Mouse (Mus musculus) limb, embryonic 15.5 days (tissue): ENCODE data around the gene Hbb-y. TPM values are rescaled to one million over a fixed set of nuclear protein-coding genes. Genes with fewer than 3 reads are reported as not detected.
"Not testable (repeated sequence)": the region's sequence is repeated elsewhere in the genome, so short reads cannot be mapped to it uniquely, and the experiment has no call there.

Experiments
- ATAC-seq: fragments of 200-750 bp; cut with Nextera tagmentation; 2 replicates; pipeline ENCODE4 v1.8.0; 2017; ENCODE audit warnings: low read depth, moderate TSS enrichment; ENCODE audit not compliant: insufficient number of reproducible peaks, low FRiP score, low TSS enrichment
- H3K27ac ChIP-seq: fragments of 300-500 bp; sonication (generic); 2 replicates; pipeline ENCODE4 v1.5.1; 2015; ENCODE audit warnings: moderate library complexity, mild to moderate bottlenecking, inconsistent platforms
- H3K27me3 ChIP-seq: fragments of 300-500 bp; sonication (generic); 2 replicates; pipeline ENCODE4 v1.6.1; 2015; ENCODE audit warnings: inconsistent platforms
- H3K36me3 ChIP-seq: fragments of 300-500 bp; sonication (generic); 2 replicates; pipeline ENCODE4 v1.6.1; 2015; ENCODE audit warnings: inconsistent platforms
- H3K4me1 ChIP-seq: fragments of 300-500 bp; sonication (generic); 2 replicates; pipeline ENCODE4 v1.6.1; 2015; ENCODE audit warnings: inconsistent platforms
- H3K4me2 ChIP-seq: fragments of 300-500 bp; sonication (generic); 2 replicates; pipeline ENCODE4 v1.6.1; 2015; ENCODE audit warnings: mild to moderate bottlenecking, inconsistent platforms
- H3K4me3 ChIP-seq: fragments of 300-500 bp; sonication (generic); 2 replicates; pipeline ENCODE4 v1.5.1; 2015; ENCODE audit warnings: mild to moderate bottlenecking, inconsistent platforms
- H3K9ac ChIP-seq: fragments of 300-500 bp; sonication (generic); 2 replicates; pipeline ENCODE4 v1.6.1; 2015; ENCODE audit warnings: inconsistent platforms
- H3K9me3 ChIP-seq: fragments of 300-500 bp; sonication (generic); 2 replicates; pipeline ENCODE4 v1.6.1; 2016; ENCODE audit warnings: inconsistent platforms
- WGBS: fragments of 180-500 bp; shearing (Covaris S2); methylation state at CpG from one replicate; pipeline ENCODE4 v1.1.7; 2015; 5-methylcytosine and 5-hydroxymethylcytosine counted together
- polyA plus RNA-seq: library from polyadenylated mRNA; unstranded; fragments of >200 nt; fragmentation: Nextera tagmentation; extraction: Ambion mirVana; gene quantifications from 2 replicates; pipeline ENCODE4 v1.2.1, GENCODE M21; 2015

Hbb-y gene
- polyA plus RNA-seq, 1 experiment from 2014 or later, result 533 TPM

DNA sequence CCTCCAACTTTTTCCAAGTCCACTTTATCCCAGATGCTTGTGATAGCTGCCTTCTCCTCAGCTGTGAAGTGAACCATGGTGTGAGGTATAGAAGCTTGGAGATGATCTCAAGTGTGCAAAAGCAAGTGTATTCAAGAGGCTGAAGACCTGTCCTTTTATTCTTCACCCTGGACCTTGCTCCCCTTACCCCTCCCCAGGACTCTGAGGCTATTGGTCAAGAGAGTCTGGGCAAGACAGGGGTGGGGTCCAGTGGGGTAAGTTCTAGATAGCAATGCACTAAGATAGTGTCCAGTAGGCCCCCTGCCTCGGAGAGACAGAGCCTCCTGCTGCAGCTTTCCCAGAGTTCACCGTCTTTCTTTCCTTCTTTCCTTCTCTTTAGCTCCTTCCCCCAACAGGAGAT lies 10.0 kb downstream of the Hbb-y start, which contains the start of gene Hbb-bh1:
Gene Hbb-bh1 (minus strand): TSS at position 131 of the 400 bp plus-strand sequence.
- WGBS, result 88% methylated on average over 2 of the region's 2 CpGs
- Histone ChIP-seq H3K27ac (no peak within 1 kb of the TSS), H3K9me3 (no peaks in the 10 kb centered on the region), H3K4me1 (no peaks in the 10 kb centered on the region), H3K9ac (no peak within 1 kb of the TSS), H3K27me3 (no peaks in the 10 kb centered on the region), H3K4me3 (no peak within 1 kb of the TSS), H3K36me3 (no peaks in the 10 kb centered on the region), H3K4me2 (no peak within 1 kb of the TSS)
- no peak for ATAC-seq

DNA sequence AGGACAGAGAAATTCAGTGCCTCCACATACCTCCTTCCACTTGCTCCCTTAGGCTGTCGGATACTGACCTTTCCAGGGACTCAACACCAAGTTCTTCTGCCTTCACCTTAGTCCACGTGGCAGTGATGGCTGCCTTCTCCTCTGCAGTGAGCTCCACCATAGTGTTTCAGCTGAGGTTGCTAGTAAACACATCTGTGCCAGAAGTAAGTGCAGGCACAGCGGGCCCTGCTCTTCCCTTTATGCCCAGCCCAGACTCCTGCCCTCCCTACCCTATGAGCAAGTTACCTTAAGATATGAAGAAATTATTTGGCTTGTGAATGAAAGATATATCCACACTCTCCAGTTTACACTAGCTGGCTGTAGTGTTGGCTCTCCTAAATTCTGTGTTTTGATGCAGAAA lies 12.7 kb downstream of the Hbb-y start, which contains the start of gene Hbb-bh2:
Gene Hbb-bh2 (minus strand): TSS at position 253 of the 400 bp plus-strand sequence.
- no peaks in the 10 kb centered on the region for H3K9me3 ChIP-seq
- 69% methylated on average over 3 of the region's 3 CpGs for WGBS

DNA sequence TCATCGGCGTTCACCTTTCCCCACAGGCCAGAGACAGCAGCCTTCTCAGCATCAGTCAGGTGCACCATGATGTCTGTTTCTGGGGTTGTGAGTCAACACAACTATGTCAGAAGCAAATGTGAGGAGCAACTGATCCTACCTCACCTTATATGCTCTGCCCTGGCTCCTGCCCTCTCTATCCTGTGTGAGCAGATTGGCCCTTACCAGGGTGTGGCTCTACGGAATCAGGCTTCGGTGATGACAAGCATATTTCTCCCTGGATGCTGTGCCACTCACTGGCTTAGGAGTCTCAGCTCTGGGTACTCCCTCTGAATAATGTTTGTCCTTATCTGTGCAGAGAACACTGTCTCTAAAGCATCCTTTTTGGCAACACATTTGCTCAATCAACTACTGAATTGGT lies 25.2 kb downstream of the Hbb-y start, which contains the start of gene Hbb-bs:
Gene Hbb-bs (minus strand): TSS at position 289 of the 400 bp plus-strand sequence.
- Histone ChIP-seq H3K36me3 (no peaks in the 10 kb centered on the region), H3K27ac (no peak within 1 kb of the TSS), H3K9ac (no peak within 1 kb of the TSS), H3K4me2 (no peak within 1 kb of the TSS), H3K4me3 (no peak within 1 kb of the TSS), H3K4me1 (no peaks in the 10 kb centered on the region), H3K27me3 (no peaks in the 10 kb centered on the region), H3K9me3 (no peaks in the 10 kb centered on the region)
- no peak for ATAC-seq
- 89% methylated on average over 4 of the region's 4 CpGs for WGBS

More for the DNA sequence above, 12.7 kb downstream of the Hbb-y start, which contains the start of gene Hbb-bh2:
- ATAC-seq, result no peak
- no peak within 1 kb of the TSS for H3K4me2 ChIP-seq
- H3K36me3 ChIP-seq, result no peaks in the 10 kb centered on the region
- no peaks in the 10 kb centered on the region for H3K4me1 ChIP-seq
- H3K27ac ChIP-seq, result no peak within 1 kb of the TSS
- H3K4me3 ChIP-seq, result no peak within 1 kb of the TSS
- no peak within 1 kb of the TSS for H3K9ac ChIP-seq
- no peaks in the 10 kb centered on the region for H3K27me3 ChIP-seq

DNA sequence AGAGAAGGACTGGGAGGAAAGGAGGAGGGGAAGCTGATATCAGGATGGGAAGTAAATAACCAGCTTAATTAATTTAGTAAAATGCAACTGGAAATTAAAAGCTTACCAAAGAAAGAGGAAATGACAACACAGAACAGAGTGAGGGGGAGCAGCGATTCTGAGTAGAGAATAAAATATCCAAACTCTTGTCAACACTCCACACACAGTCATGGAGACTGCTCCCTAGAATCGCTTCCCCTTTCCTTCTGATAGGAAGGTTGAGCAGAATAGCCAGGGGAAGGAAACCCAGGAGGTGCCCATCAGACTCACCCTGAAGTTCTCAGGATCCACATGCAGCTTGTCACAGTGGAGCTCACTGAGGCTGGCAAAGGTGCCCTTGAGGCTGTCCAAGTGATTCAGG lies 25.9 kb downstream of the Hbb-y start:
- not testable (repeated sequence) for H3K4me3 ChIP-seq, H3K4me1 ChIP-seq, H3K9ac ChIP-seq, H3K4me2 ChIP-seq, H3K9me3 ChIP-seq, H3K27me3 ChIP-seq, H3K27ac ChIP-seq, H3K36me3 ChIP-seq, ATAC-seq
- WGBS, result no CpG with 5 or more reads among the region's 2 CpGs

DNA sequence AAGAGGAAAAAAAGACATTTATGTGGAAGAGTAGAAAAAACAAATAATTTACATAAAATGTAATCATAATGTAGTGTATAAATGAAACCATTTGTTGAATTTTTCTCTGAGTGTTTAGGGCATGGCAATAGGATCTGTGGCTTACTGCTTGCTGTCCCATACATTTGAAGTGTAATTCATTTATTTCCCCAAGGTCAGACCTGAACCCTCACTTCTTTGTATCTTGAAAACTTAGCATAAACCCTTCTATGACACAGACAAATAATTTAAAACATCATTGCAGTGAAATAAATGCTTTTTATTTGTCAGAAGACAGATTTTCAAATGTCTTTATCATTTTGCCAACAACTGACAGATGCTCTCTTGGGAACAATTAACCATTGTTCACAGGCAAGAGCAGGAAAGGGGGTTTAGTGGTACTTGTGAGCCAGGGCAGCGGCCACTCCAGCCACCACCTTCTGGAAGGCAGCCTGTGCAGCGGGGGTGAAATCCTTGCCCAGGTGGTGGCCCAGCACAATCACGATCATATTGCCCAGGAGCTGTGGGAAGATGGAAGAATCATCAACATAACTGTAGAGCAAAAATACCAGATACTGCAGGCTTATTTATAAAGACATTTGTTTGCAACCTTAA lies 26.6 kb downstream of the Hbb-y start:
- Histone ChIP-seq H3K9me3 (no peaks in the 10 kb centered on the region), H3K27ac (no peak overlapping the region), H3K4me3 (no peak overlapping the region), H3K9ac (no peak overlapping the region), H3K4me2 (no peak overlapping the region), H3K27me3 (no peaks in the 10 kb centered on the region), H3K36me3 (no peaks in the 10 kb centered on the region), H3K4me1 (no peaks in the 10 kb centered on the region)
- ATAC-seq, result no peak
- 61% methylated on average over 3 of the region's 3 CpGs for WGBS

DNA sequence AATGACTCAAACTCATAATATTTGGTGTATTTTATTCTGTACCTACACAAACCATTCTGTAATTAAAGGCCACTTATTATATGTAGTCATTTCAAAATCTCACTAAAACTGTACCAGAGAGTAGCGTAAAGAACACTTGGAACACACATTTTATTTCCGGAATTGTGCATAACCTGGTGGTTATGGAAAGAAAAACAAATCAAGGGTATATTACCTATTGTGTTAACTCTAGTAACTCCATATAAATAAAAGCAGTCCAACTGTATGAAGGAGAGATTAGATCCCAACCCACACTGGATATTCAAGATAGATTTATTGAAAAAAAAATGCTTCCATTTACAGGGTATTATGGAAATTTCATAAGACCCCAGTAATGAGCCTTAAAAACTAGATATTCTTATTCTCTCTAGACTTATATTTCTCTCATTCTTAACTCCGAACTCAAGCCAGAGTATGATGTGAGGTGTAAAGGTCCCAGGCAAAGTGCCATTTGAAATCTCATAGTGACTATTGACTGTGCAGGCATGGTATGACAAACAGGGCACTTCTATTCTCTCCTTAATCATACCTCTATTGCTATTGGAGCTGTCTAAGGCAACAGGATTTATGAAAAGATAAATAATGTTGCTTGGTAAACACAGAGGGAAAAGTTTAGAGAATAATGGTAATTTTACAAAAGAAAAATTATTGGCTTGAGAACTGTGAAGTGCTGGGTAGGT lies 27.3 kb downstream of the Hbb-y start:
- Histone ChIP-seq H3K9me3 (no peaks in the 10 kb centered on the region), H3K27ac (no peak overlapping the region), H3K4me3 (no peak overlapping the region), H3K36me3 (no peaks in the 10 kb centered on the region), H3K4me2 (no peak overlapping the region), H3K27me3 (no peaks in the 10 kb centered on the region), H3K9ac (no peak overlapping the region), H3K4me1 (no peaks in the 10 kb centered on the region)
- no peak for ATAC-seq
- WGBS, result 91% methylated on average over 3 of the region's 3 CpGs

DNA sequence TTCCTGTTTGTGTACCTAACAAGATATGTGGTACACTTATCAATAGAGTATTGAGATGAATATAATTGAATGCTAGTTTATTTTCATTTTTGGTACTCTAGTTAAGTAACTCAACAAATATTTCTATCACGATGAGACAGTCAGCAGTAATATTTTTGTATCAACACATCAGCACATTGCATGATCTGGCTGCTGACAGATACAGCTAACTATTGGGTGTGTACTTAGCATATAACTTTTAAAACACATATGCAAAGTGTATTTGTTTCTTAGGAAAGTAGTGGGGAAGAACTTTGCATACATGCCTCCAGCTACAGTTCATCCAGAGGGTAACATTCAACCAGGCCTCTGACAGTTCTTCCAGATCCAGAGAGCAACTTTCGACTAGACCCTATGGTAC lies 28.4 kb downstream of the Hbb-y start:
- Histone ChIP-seq H3K4me2 (no peak overlapping the region), H3K9ac (no peak overlapping the region), H3K27ac (no peak overlapping the region), H3K36me3 (no peaks in the 10 kb centered on the region), H3K4me1 (no peaks in the 10 kb centered on the region), H3K9me3 (no peaks in the 10 kb centered on the region), H3K4me3 (no peak overlapping the region), H3K27me3 (no peaks in the 10 kb centered on the region)
- no peak for ATAC-seq
- WGBS, result 81% methylated on average over 2 of the region's 2 CpGs

DNA sequence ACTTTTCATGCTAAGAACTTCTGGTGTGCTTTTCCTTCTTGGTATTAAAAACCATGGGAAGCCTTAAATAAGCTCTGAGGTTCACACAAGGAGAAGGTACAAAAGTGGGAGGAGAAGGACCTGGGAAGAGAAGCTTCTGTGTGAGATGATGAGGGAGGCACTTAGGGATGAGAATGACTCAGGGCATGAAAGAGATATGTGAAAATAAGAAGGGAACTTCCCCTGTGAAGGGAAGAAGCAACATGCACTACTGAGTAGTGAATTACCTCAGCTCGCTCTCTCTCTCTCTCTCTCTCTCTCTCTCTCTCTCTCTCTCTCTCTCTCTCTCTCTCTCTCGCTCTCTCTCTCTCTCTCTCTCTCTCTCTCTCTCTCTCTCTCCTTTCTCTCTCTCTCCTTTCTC lies 37.9 kb downstream of the Hbb-y start:
- H3K9me3 ChIP-seq, result not testable (repeated sequence)
- 57% methylated on average over 1 of the region's 2 CpGs for WGBS

DNA sequence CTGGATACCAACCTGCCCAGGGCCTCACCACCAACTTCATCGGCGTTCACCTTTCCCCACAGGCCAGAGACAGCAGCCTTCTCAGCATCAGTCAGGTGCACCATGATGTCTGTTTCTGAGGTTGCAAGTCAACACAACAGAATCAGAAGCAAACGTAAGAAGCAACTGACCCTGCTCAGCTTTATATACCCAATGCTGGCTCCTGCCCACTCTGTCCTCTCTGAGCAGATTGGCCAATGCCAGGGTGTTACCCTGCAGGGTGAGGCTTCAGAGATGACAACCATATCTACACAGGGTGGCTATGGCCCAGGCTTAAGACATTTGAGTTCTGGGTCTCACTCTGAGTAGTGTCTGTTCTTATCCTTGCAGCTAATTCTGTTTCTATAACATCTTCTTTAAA lies 39.2 kb downstream of the Hbb-y start, which contains the start of gene Hbb-bt:
Gene Hbb-bt (minus strand): TSS at position 231 of the 400 bp plus-strand sequence.
- Histone ChIP-seq H3K9me3 (no peaks in the 10 kb centered on the region), H3K27ac (no peak within 1 kb of the TSS), H3K4me2 (no peak within 1 kb of the TSS), H3K4me3 (no peak within 1 kb of the TSS), H3K4me1 (no peaks in the 10 kb centered on the region), H3K36me3 (no peaks in the 10 kb centered on the region), H3K27me3 (no peaks in the 10 kb centered on the region), H3K9ac (no peak within 1 kb of the TSS)
- WGBS, result 79% methylated on average over 3 of the region's 3 CpGs
- ATAC-seq, result no peak

More for the DNA sequence above, 37.9 kb downstream of the Hbb-y start:
- not testable (repeated sequence) for H3K4me2 ChIP-seq, H3K27ac ChIP-seq, H3K27me3 ChIP-seq, ATAC-seq, H3K9ac ChIP-seq, H3K4me1 ChIP-seq, H3K36me3 ChIP-seq, H3K4me3 ChIP-seq

DNA sequence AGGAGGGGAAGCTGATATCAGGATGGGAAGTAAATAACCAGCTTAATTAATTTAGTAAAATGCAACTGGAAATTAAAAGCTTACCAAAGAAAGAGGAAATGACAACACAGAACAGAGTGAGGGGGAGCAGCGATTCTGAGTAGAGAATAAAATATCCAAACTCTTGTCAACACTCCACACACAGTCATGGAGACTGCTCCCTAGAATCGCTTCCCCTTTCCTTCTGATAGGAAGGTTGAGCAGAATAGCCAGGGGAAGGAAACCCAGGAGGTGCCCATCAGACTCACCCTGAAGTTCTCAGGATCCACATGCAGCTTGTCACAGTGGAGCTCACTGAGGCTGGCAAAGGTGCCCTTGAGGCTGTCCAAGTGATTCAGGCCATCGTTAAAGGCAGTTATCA lies 39.9 kb downstream of the Hbb-y start:
- not testable (repeated sequence) for H3K36me3 ChIP-seq, H3K27me3 ChIP-seq, H3K9me3 ChIP-seq, ATAC-seq, H3K4me2 ChIP-seq, H3K4me3 ChIP-seq, H3K9ac ChIP-seq, H3K4me1 ChIP-seq, H3K27ac ChIP-seq
- no CpG with 5 or more reads among the region's 3 CpGs for WGBS

DNA sequence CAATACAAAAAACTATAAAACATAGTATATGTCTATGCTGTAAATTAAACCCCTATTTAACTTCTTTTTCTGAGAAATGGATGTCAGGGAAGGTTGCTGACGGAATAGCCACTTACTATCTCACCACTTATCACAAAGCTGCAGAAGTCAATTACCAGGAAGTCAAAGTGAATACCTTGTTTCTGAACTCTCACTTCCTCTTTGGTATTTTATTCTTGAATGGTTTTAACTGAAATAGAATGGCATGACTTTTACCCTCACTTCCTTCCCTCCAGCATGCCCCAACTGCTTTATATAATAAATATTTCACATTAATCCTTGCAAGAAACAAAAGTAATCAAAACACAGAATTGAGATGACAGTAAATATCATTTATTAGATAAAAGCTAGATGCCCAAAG lies 40.8 kb downstream of the Hbb-y start:
- Histone ChIP-seq H3K36me3 (no peaks in the 10 kb centered on the region), H3K9me3 (no peaks in the 10 kb centered on the region), H3K4me2 (no peak overlapping the region), H3K27ac (no peak overlapping the region), H3K4me1 (no peaks in the 10 kb centered on the region), H3K27me3 (no peaks in the 10 kb centered on the region), H3K4me3 (no peak overlapping the region), H3K9ac (no peak overlapping the region)
- no peak for ATAC-seq
- WGBS, result 69% methylated on average over 1 of the region's 1 CpGs

DNA sequence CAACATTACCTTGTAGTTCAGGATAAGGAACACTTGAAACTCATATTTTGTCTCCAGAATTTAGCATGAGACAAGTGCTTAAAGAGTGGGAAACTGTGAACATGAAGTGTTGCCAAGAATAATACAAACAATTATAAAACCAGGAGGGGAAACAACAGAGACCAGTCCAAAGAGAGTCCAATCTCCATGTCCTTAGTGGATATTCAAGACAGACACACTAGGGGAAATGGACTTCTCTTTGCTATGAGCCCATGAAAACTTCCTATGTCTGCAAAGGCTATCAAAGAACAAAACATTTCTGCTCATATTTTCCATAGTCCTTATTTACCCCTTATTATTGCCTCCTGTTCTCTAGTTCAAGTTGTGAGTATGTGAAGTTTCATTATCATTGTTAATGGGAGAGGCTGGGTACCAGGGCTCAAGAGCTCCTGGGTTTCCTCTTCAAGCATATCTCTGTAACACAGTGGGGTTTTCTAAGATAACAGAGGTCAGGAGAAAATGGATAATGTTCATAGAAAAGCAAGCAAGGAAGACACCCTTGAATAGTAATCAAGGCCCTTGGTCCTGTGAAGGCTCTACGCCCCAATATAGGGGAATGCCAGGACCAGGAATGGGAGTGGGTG lies 41.7 kb downstream of the Hbb-y start:
- no peaks in the 10 kb centered on the region for H3K9me3 ChIP-seq
- WGBS, result 86% methylated on average over 1 of the region's 1 CpGs
- no peak overlapping the region for H3K4me2 ChIP-seq
- no peaks in the 10 kb centered on the region for H3K36me3 ChIP-seq
- H3K4me1 ChIP-seq, result no peaks in the 10 kb centered on the region
- ATAC-seq, result no peak
- H3K27ac ChIP-seq, result no peak overlapping the region
- H3K9ac ChIP-seq, result no peak overlapping the region
- H3K27me3 ChIP-seq, result no peaks in the 10 kb centered on the region
- no peak overlapping the region for H3K4me3 ChIP-seq
